Mouse (Mus musculus): ENCODE measurements around the gene Med19. TPM values are rescaled to one million over a fixed set of nuclear protein-coding genes. Genes with fewer than 3 reads are reported as not detected.
"Not testable (repeated sequence)": the region's sequence is repeated elsewhere in the genome, so short reads cannot be mapped to it uniquely, and the experiment has no call there.

Med19 gene
- total and polyA plus RNA-seq, 3 experiments: 15.1 to 24.8 (median 24.3) TPM

DNA sequence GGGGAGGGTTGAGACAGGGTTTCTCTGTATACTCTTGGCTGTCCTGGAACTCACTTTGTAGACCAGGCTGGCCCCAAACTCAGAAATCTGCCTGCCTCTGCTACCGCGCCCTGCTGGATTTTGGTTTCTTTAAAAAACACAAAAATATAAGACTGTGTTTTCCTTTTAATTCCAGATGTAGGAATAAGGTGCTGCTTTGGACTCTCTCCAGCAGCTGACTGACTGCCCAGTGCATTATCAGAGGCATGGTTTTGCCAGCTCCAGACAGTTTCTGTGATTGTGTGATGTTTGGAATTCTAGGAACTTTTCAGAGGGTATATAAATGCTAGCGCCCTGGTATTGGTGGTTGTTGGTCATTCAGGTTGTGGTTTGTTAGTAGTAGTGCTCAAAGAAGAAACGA, 39.2 kb downstream of the Med19 start:
- no peak for DNase-seq

DNA sequence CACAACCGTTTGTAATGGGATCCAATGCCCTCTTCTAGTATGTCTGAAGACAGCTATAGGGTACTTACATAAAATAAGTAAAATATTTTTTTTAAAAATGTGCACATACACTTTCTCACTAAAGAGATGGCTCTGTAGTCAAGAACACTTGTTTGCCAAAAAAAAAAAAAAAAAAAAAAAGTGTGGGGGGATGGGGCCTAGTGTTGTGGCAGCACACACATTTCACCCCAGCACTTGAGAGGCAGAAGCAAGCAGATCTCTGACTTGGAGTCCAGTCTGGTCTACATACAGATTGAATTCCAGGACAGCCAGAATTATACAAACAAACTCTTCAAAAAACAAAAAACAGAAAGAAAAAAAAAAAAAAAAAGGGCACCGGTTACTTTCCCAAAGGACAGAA, 42.5 kb downstream of the Med19 start:
- no peak for DNase-seq

DNA sequence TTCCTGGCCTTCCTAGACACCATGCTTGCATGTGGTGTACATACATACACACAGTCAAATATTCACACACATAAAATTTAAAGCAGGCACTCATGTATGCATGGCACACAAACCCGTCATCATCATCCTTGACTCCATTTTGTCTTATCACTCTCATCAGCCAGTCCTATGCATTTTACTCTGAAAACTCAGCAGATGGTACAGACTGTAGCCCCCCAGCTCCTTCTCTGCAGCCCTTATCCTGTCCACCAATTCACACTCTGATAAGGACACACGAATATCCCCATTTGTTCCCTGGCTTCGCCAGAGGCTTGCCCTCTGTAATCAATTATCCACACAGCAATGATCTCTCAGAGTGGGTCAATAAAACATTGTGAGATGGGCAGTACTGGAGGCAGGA, 43.0 kb downstream of the Med19 start:
- DNase-seq: no peak

DNA sequence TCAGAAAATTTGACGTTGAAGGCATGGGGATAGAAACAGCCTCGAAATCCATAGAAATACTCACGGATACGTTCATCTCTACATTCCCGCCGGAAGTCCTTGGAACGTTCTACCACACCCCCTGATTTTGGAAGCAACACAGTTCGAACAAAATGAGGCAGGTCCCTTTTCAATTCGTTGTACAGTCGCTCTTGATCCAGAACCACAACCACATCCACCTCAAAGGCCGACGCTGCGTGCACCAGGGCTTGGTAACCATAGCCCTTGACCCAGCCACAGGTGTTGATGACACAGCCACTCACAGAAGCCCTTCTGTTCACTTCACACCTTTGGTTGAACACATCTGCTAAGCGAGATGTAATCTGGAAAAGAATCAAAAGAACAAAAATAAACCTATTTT, 45.7 kb downstream of the Med19 start:
- no peak for DNase-seq

DNA sequence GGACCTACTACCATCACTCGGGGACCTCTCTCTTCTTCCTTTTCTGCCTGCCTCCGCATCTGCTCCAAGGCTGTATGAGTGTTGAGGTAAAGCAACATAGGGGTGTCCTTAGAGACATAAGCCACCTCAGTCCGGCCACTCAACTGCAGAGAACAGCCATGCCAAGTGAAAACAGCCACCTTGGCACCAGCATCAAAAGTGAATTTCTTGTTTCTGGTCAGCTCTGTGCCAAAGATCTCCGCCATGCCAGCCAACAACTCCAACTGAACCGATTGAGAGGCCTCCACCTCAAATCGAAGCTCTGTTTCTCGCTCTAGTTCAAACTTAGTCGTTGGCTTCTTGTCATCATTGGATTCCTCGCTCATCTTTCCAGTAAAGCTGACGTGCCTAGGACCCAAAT, 47.6 kb downstream of the Med19 start:
- no peak for DNase-seq

DNA sequence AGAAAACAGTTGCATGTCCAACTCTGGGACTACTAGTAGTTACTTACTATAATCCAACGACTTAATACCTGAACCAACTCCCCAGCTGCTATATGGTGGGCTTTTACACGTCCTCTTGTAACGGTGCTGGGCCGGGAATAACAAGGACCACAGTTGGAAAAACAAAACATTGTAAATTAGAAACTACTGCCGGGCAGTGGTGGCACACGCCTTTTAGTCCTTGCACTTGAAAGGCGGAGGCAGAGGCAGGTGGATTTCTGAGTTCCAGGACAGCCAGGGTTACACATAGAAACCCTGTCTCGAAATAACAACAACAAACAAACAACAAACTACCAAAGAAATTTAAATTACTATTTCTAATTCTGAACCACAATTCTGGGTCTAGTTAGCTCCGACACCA, 48.5 kb downstream of the Med19 start:
- no peak for DNase-seq

DNA sequence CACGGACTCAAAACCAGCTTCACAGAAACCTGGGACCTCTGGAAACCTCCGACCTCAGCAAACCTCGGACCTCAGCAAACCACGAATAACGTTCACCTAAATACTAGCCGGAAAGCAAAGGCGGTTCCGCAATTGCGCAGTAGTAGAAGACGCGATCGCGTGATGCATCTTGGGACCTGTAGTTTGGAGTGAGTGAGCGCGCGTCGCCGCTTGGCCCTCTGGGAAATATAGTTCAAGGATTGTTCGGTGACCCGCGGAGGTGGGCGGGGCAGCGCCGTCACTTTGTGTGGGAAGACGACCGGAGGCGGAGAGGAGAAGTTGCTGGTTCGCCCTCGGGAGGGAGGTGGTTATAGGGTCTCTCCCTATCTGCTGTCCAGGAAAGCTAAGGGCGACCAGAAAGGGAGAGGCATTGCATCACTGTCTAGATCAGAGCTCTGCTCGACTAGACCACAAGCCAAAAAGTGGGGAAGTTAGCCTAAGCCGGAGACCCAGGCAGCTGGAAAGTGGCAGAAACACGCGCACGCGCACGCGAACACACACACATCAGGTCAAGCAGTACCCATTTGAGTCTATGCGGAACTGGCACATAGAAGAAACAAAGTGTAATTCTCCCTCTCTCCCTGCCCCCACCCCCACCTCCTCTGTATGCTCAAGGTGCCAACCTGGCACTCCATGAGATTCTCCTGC, 49.1 kb downstream of the Med19 start, which contains the start of gene Clp1:
Gene Clp1 (minus strand): TSS at position 179 of the 687 bp plus-strand sequence.
- DNase-seq: peak; percentile 97

DNA sequence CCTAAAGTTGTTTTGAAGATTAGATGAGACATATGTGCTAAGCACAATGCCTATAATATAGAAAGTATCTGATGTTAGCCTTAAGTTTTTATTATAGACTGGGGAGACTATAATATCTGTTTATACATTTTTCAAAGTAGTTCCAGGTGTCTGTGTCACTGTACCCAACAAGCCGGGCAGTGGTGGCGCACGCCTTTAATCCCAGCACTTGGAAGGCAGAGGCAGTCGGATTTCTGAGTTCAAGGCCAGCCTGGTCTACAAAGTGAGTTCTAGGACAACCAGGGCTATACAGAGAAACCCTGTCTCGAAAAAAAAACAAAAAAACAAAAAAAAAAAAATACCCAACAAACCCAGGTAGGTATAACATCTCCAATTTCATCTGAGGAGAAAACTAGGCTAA, 50.0 kb downstream of the Med19 start:
- DNase-seq: not testable (repeated sequence)

DNA sequence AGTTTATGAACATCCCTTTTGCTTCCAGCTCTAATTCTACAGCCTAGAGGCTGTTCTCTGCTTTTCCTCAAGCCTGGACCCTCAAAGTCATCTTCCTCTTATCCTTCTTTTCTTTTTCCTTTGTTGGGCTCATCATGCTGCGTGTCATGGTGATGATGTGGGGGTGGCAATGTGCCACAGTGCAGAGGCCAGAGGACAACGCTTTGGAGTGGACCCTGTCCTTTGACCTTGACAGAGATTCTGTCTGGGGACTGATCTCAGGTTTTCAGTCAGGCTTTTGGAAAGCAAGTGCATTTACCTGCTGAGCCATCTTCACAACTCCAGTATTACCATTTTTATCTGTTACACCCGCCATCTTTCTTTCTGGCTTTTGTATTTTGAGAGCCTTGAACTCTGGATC, 53.0 kb downstream of the Med19 start:
- DNase-seq: no peak

DNA sequence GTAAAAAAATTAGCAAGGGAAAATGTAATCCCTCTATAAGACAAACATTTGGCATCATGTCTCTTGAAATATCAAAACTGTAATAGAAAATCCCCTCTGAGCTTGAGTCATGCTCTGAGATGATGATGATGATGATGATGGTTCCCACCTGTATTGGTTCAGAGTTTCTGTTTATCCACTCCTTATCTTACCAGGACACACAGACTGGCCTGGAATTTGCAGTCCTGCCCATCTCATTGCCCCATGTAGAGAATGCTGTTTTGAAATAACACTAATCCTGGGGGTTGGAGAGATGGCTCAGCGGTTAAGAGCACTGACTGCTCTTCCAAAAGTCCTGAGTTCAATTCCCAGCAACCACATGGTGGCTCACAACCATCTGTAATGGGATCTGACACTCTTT, 54.2 kb downstream of the Med19 start:
- DNase-seq: no peak

DNA sequence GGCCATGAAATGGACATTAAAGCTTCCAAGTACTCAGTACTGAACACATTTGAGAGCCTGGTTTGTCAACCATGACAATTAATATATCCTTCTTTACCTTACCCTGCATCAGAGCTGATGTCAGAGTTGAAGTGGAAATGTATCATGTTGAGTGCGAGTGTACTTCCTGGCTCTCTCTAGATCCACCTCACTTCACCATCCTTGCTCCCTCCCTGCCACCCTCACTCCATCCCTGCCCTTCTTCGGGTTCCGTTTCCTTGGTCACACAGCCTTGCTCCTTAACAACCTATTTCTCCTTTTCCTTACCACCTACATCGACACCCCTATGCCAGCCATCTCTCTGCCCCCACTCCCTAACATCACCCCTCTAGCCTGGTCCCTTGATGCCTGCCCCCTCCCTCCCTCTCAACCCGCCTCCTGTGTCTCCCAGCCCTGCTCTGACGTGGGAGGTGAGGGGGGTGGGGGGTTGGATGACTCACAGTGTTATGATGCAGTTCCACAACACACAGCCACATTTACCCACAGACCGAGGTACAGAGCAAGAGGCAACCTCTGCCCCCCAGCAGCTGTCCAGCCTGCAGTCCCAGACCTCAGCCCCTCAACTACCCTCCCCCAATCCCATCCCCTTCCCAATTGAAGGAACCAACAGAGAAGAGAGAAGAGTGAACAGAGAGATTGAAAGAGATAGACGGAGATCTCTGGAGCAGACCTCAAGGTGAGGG, 55.5 kb downstream of the Med19 start, which contains the start of gene Ypel4:
Gene Ypel4 (plus strand): TSS at position 480 of the 722 bp plus-strand sequence.
- peak; percentile 80 for DNase-seq

DNA sequence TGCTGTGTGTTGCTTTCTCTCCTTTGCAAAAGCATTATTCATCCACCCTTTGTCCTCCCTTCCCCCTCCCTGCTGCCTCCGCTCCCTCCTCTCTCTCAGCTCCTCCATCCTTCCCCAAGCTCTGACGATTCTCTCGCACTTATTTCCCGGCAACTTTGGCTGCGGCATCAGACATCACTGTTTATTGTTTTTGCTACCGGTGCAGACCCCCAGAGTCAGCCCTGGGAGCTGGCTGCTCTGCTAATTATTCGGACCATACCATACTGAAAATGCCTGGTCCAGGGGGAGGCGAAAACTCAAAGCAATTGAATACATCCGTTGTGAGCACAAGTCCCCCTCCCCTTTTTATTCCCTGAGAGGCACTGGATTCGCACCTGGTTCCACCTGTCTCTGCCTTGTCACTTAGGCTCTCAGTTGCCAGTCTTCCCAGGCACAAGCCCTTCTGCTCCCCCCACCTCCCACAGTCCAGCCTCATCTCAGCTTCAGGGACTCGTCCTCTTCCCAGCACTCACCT, 56.2 kb downstream of the Med19 start:
- no peak for DNase-seq

DNA sequence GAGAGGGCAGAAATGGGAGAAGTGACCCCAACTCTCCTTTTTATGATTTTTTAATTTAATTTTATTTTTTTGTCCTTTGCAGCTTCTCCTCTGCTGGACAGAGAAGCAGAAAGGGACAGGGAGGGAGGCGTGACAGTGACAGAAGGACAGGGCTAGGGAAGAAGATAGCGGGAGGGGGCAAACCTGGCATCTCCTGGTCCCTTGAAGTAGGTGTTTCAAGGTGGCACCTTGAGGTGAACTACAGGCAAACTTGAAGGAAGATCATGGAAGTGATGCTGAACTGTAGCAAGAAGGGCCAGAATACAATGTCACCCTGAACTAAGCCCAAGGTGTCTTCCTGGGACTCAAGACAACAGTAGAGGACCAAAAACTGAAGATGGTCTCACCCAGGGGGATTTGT, 56.7 kb downstream of the Med19 start:
- no peak for DNase-seq

DNA sequence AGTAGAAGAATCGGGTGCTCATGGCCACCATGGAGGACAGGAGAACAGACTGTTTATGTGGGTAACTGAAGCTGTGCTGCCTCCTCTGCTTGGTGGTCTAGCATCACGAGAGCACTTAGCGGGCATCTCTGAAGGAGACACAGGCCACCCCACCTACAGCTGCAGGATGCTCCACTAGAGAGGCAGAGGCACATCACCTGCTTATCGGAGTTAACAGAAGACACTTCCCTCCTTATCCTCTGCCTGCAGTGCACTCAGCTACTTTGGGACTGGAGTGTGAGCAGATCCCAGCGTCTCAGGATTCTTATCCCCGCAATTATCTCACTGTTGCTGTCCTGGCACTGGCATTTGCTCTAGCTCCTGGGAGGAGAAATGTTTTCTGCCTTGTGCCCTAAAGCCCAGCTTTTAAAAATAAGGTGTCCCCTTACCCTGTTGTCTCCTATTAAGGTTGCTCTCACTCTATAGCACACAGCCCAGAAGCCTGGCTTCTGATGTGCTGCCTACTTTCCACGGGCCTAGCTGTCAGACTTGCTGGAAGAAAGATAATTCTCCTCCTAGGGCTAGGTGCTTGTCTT, 57.2 kb downstream of the Med19 start:
- no peak for DNase-seq

DNA sequence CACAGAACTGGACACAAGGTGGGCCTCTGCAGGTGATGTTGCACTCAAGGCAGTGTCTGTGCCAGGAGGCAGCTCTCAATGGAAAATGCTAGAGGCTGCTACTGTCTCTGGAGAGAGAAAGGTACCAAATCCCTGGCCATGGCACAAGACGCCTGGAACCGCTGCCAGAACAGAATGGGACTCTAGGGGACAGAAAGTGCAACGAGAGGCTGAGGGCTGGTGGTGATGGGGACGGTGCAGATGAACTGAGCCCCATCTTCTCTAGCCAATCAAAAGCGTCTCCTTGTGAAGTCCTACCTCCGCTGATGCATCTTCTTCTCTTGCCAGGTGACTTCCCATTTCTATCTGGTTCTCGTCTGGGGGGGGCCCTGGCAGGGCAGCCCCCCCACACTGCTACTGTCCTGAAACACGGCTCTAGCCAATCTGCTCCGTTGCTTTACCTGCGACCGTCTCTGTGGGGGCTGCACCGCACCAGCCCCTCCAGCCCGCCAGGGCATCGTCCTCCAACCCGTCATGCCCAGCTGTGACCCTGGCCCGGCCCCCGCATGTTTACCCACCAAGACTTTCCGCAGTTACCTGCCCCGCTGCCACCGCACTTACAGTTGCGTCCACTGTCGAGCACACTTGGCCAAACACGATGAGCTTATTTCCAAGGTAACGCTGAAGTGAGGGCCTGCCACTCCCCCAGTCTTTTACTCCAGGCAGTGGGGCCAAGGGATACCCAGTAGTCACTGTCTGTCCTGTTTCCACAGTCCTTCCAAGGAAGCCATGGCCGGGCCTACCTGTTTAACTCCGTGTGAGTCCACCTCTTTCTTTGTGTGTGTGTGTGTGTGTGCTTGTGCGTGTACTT, 58.3 kb downstream of the Med19 start:
- no peak for DNase-seq

DNA sequence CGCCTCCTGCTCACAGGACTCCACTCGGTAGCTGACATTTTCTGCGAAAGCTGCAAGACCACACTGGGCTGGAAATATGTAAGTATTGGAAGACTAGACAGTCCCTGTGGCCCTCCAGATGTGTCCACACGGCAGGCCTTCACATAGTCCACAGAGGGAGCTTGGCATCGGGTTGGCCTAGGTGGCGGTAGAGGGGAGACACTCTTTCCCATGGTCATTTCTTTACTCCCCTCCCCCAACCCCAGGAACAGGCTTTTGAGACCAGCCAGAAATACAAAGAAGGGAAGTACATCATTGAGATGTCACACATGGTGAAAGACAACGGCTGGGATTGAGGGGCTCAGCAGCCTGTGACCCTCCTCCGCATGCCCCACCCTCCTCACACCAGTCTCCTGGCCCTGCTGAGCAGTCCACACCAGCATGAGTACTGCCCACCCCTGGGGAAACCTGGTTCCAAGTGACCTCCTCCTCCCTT, 59.3 kb downstream of the Med19 start:
- no peak for DNase-seq

Other genes with a start within 250 kb of the Med19 start
- gene Tfpi, start 201.6 kb upstream of the Med19 start, total RNA-seq (2021): 10 to 100 TPM; 41.9 to 52.2 TPM
- gene Tfpi, start 201.6 kb upstream of the Med19 start, polyA plus RNA-seq (2012; rRNA removed): 1.8 and 2.6 TPM in 2 replicates
- 100 to 1,000 TPM; 112 to 135 TPM for gene Ctnnd1, start 27.6 kb upstream of the Med19 start, total RNA-seq (2021)
- gene Ctnnd1, start 27.6 kb upstream of the Med19 start, polyA plus RNA-seq (2012; rRNA removed): 20.4 and 25.8 TPM in 2 replicates
- gene Btbd18, start 19.3 kb upstream of the Med19 start, total RNA-seq (2021): under 1 TPM in 1 of 2 experiments, not detected in 1; 0.09 TPM
- 0.03 TPM in 1 of 2 replicates, not detected in the other for gene Btbd18, start 19.3 kb upstream of the Med19 start, polyA plus RNA-seq (2012; rRNA removed)
- 10 to 100 TPM; 19.2 to 29.8 TPM for gene Selenoh, start 7.6 kb upstream of the Med19 start, total RNA-seq (2021)
- gene Selenoh, start 7.6 kb upstream of the Med19 start, polyA plus RNA-seq (2012; rRNA removed): 42.2 and 63.0 TPM in 2 replicates
- not detected for gene Gm28635, start 361 bp upstream of the Med19 start, total RNA-seq (2021)
- gene Gm28635, start 361 bp upstream of the Med19 start, polyA plus RNA-seq (2012; rRNA removed): not detected in 2 replicates
- gene Tmx2, start 738 bp downstream of the Med19 start, total RNA-seq (2021): 100 to 1,000 TPM; 168 to 175 TPM
- 32.0 and 157 TPM in 2 replicates for gene Tmx2, start 738 bp downstream of the Med19 start, polyA plus RNA-seq (2012; rRNA removed)
- 10 to 100 TPM; 61.7 to 74.4 TPM for gene Zdhhc5, start 36.8 kb downstream of the Med19 start, total RNA-seq (2021)
- 37.5 and 46.3 TPM in 2 replicates for gene Zdhhc5, start 36.8 kb downstream of the Med19 start, polyA plus RNA-seq (2012; rRNA removed)
- 10 to 100 TPM; 11.4 to 16.8 TPM for gene Clp1, start 48.9 kb downstream of the Med19 start, total RNA-seq (2021)
- 5.1 and 5.3 TPM in 2 replicates for gene Clp1, start 48.9 kb downstream of the Med19 start, polyA plus RNA-seq (2012; rRNA removed)
- 1 to 10 TPM; 3.8 to 7.2 TPM for gene Ypel4, start 55.7 kb downstream of the Med19 start, total RNA-seq (2021)
- gene Ypel4, start 55.7 kb downstream of the Med19 start, polyA plus RNA-seq (2012; rRNA removed): 9.8 and 17.2 TPM in 2 replicates
- gene Gm19426, start 65.3 kb downstream of the Med19 start, total RNA-seq (2021): 1 to 10 TPM in 1 of 2 experiments, under 1 TPM in 1; 0.98 to 2.6 TPM
- 0.65 and 1.0 TPM in 2 replicates for gene Gm19426, start 65.3 kb downstream of the Med19 start, polyA plus RNA-seq (2012; rRNA removed)
- 100 to 1,000 TPM in 1 of 2 experiments, 10 to 100 TPM in 1; 91.2 to 127 TPM for gene Serping1, start 97.0 kb downstream of the Med19 start, total RNA-seq (2021)
- gene Serping1, start 97.0 kb downstream of the Med19 start, polyA plus RNA-seq (2012; rRNA removed): 129 and 154 TPM in 2 replicates
- 10 to 100 TPM; 15.7 to 18.8 TPM for gene Ube2l6, start 120.4 kb downstream of the Med19 start, total RNA-seq (2021)
- 13.8 and 15.1 TPM in 2 replicates for gene Ube2l6, start 120.4 kb downstream of the Med19 start, polyA plus RNA-seq (2012; rRNA removed)
- not detected for gene Smtnl1, start 144.2 kb downstream of the Med19 start, total RNA-seq (2021)
- gene Smtnl1, start 144.2 kb downstream of the Med19 start, polyA plus RNA-seq (2012; rRNA removed): not detected in 2 replicates
- gene Timm10, start 148.6 kb downstream of the Med19 start, total RNA-seq (2021): 10 to 100 TPM; 38.5 to 59.6 TPM
- gene Timm10, start 148.6 kb downstream of the Med19 start, polyA plus RNA-seq (2012; rRNA removed): 17.0 and 19.2 TPM in 2 replicates
- gene Slc43a1, start 160.4 kb downstream of the Med19 start, total RNA-seq (2021): 10 to 100 TPM in 1 of 2 experiments, 1 to 10 TPM in 1; 4.4 to 12.7 TPM
- 10.1 and 14.3 TPM in 2 replicates for gene Slc43a1, start 160.4 kb downstream of the Med19 start, polyA plus RNA-seq (2012; rRNA removed)
- 1 to 10 TPM; 1.1 to 1.5 TPM for gene Rtn4rl2, start 208.3 kb downstream of the Med19 start, total RNA-seq (2021)
- 11.5 and 17.5 TPM in 2 replicates for gene Rtn4rl2, start 208.3 kb downstream of the Med19 start, polyA plus RNA-seq (2012; rRNA removed)